Mouse (Mus musculus) hindbrain, embryonic 15.5 days (tissue): ENCODE measurements around the gene Slc22a1. TPM values are rescaled to one million over a fixed set of nuclear protein-coding genes. Genes with fewer than 3 reads are reported as not detected.

Experiments used
- ATAC-seq: fragments of 200-750 bp; cut with Nextera tagmentation; 2 replicates; pipeline ENCODE4 v1.8.0; 2017; ENCODE audit warnings: low read depth, moderate number of reproducible peaks, moderate TSS enrichment; ENCODE audit not compliant: low FRiP score
- H3K27ac ChIP-seq: fragments of 300-500 bp; sonication (generic); replicated peaks from 2 replicates; pipeline ENCODE4 v1.5.1; 2015; ENCODE audit warnings: mild to moderate bottlenecking, inconsistent platforms
- H3K27me3 ChIP-seq: fragments of 300-500 bp; sonication (generic); 2 replicates; pipeline ENCODE4 v1.6.1; 2015; ENCODE audit warnings: control low read depth, inconsistent platforms
- H3K36me3 ChIP-seq: fragments of 300-500 bp; sonication (generic); 2 replicates; pipeline ENCODE4 v1.6.1; 2015; ENCODE audit warnings: control low read depth, inconsistent platforms
- H3K4me1 ChIP-seq: fragments of 300-500 bp; sonication (generic); replicated peaks from 2 replicates; pipeline ENCODE4 v1.6.1; 2015; ENCODE audit warnings: control low read depth, inconsistent platforms
- H3K4me2 ChIP-seq: fragments of 300-500 bp; sonication (generic); 2 replicates; pipeline ENCODE4 v1.6.1; 2015; ENCODE audit warnings: moderate library complexity, mild to moderate bottlenecking, inconsistent platforms
- H3K4me3 ChIP-seq: fragments of 300-500 bp; sonication (generic); 2 replicates; pipeline ENCODE4 v1.5.1; 2015; ENCODE audit warnings: mild to moderate bottlenecking, inconsistent platforms
- H3K9ac ChIP-seq: fragments of 300-500 bp; sonication (generic); 2 replicates; pipeline ENCODE4 v1.6.1; 2015; ENCODE audit warnings: inconsistent platforms
- H3K9me3 ChIP-seq: fragments of 300-500 bp; sonication (generic); 2 replicates; pipeline ENCODE4 v1.6.1; 2016; ENCODE audit warnings: control low read depth, inconsistent platforms
- WGBS: fragments of 180-500 bp; shearing (Covaris S2); methylation state at CpG from one replicate; pipeline ENCODE4 v1.1.7; 2015; 5-methylcytosine and 5-hydroxymethylcytosine counted together
- polyA plus RNA-seq: library from polyadenylated mRNA; unstranded; fragments of >200 nt; fragmentation: Nextera tagmentation; extraction: Ambion mirVana; gene quantifications from 2 replicates; pipeline ENCODE4 v1.2.1, GENCODE M21; 2015

Slc22a1 gene
- polyA plus RNA-seq, result not detected in 2 replicates

DNA sequence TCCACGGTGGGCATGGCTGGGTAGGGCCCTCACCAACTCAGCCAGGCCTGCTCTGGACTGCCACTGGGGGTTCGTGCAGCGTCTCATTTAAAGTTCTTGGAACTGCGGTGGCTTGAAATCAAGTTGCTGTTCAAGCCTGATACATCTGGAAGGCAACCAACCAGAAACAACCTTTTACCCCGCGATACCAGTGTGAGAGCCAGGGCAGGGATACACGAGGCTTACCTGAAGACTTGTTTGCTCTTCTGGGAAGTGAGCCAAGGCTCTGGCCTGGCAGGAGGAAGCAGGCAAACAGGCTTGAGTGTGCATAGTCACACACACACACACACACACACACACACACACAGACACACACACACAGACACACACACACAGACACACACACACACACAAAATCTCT is at the start of gene Slc22a1:
Gene Slc22a1, minus strand, starts transcription at position 184 of the 400 bp plus-strand sequence.
- 88% methylated on average over 7 of the region's 7 CpGs for WGBS
- Histone ChIP-seq H3K36me3 (no peaks in the 10 kb centered on the region), H3K27ac (no peak within 1 kb of the TSS), H3K9me3 (no peaks in the 10 kb centered on the region), H3K4me3 (no peak within 1 kb of the TSS), H3K4me2 (no peak within 1 kb of the TSS), H3K27me3 (no peaks in the 10 kb centered on the region), H3K9ac (no peak within 1 kb of the TSS), H3K4me1 (no peaks in the 10 kb centered on the region)
- ATAC-seq, result no peak

GRCm38 (mm10) chr17:12724767-12725744 is 49.4 kb upstream of the Slc22a1 start:
- WGBS, result 47% methylated on average over 6 of the region's 6 CpGs

GRCm38 (mm10) chr17:12723986-12724766 is 48.5 kb upstream of the Slc22a1 start:
- Histone ChIP-seq H3K4me1 (peaks cover 35% of the 10 kb centered on the region), H3K4me2 (no peak overlapping the region), H3K27ac (peak overlapping the region; percentile 53; the same call in 1 of the 2 replicates), H3K4me3 (no peak overlapping the region), H3K9ac (no peak overlapping the region), H3K27me3 (no peaks in the 10 kb centered on the region), H3K36me3 (peaks cover 22% of the 10 kb centered on the region), H3K9me3 (no peaks in the 10 kb centered on the region)
- no peak for ATAC-seq
- 83% methylated on average over 5 of the region's 5 CpGs for WGBS

More at GRCm38 (mm10) chr17:12724767-12725744, 49.4 kb upstream of the Slc22a1 start:
- Histone ChIP-seq H3K9ac (no peak overlapping the region), H3K27ac (peak overlapping the region; percentile 53), H3K4me1 (peaks cover 35% of the 10 kb centered on the region), H3K27me3 (no peaks in the 10 kb centered on the region), H3K36me3 (peaks cover 18% of the 10 kb centered on the region), H3K4me3 (no peak overlapping the region), H3K4me2 (no peak overlapping the region), H3K9me3 (no peaks in the 10 kb centered on the region)
- 0 out of 2 replicates have a peak, but pooled peaks have one; percentile 47 for ATAC-seq

- Histone ChIP-seq H3K27ac (no peak overlapping the region), H3K36me3 (peaks cover 23% of the 10 kb centered on the region), H3K4me1 (peaks cover 27% of the 10 kb centered on the region), H3K4me2 (no peak overlapping the region), H3K4me3 (no peak overlapping the region), H3K9me3 (no peaks in the 10 kb centered on the region), H3K9ac (no peak overlapping the region), H3K27me3 (no peaks in the 10 kb centered on the region)
- 72% methylated on average over 8 of the region's 8 CpGs for WGBS
- ATAC-seq, result no peak
Observed at GRCm38 (mm10) chr17:12722622-12723021, 47.0 kb upstream of the Slc22a1 start.

DNA sequence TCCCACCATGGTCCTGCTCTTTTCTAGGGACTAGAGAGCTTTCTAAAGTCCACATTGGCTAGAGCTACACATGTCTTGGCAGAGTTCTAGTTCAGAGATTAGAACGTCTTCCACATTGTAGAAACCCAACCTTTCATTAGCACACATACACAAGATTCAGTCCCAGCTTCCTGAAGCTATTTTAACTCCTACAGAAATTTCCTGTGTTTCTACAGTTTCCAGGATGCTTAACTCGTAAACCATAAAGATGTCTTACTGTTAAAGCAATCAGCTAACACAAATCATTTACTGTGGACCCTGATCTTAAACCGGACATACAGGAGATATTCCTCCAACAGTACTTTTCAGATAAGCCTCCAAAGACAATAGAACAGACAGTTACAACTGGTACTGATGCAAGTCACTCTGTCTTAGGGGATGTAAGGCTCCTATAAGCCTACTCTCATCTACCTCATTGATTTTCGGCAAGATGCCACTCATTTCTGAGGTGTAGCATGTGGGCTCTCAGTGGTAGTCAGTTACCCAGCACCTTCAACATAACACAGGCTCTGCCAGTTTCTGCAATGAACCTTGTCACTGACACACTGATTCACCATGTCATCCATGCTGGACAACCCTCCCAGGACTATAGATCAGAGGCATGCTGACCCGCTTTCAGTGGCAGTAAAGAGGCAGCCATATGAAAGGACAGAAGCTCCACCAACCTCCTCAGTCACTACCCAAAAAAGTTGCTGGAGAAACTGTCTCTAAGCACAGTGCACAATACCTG is 45.7 kb upstream of the Slc22a1 start:
- Histone ChIP-seq H3K4me2 (no peak overlapping the region), H3K9ac (no peak overlapping the region), H3K27ac (no peak overlapping the region), H3K4me3 (no peak overlapping the region), H3K9me3 (no peaks in the 10 kb centered on the region), H3K4me1 (peaks cover 27% of the 10 kb centered on the region), H3K27me3 (no peaks in the 10 kb centered on the region), H3K36me3 (peaks cover 23% of the 10 kb centered on the region)
- WGBS, result 88% methylated on average over 5 of the region's 5 CpGs
- ATAC-seq, result no peak

- Histone ChIP-seq H3K9ac (no peak overlapping the region), H3K4me2 (no peak overlapping the region), H3K4me1 (no peaks in the 10 kb centered on the region), H3K27ac (no peak overlapping the region), H3K4me3 (no peak overlapping the region), H3K36me3 (peaks cover 40% of the 10 kb centered on the region), H3K9me3 (no peaks in the 10 kb centered on the region), H3K27me3 (no peaks in the 10 kb centered on the region)
- WGBS, result 54% methylated on average over 7 of the region's 7 CpGs
- ATAC-seq, result peak; percentile 52; the same call in 1 of the 2 replicates
Observed at GRCm38 (mm10) chr17:12718251-12718650, 42.6 kb upstream of the Slc22a1 start.

DNA sequence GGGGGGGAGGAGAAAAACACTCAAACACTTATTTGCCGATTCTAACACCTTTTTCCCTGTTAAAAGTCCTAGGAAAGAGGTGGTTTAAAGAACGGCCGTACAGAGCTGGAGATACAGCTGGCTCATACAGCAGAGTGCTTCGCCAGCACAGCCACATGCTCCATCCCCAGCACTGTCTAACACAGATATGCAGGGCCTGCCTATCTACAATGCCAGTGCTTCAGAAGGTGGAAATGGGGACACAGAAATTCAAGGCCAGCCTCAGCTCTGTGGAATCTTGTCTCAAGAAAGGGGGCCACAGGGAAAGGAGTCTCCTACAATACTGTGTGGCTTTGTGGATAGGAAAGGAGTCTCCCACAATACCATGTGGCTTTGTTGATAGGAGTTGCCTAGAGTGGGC is 41.8 kb upstream of the Slc22a1 start:
- no peaks in the 10 kb centered on the region for H3K9me3 ChIP-seq
- H3K4me2 ChIP-seq, result no peak overlapping the region
- no peak overlapping the region for H3K4me3 ChIP-seq
- no peak overlapping the region for H3K9ac ChIP-seq
- peaks cover 37% of the 10 kb centered on the region for H3K36me3 ChIP-seq
- ATAC-seq, result no peak
- 96% methylated on average over 4 of the region's 4 CpGs for WGBS
- no peak overlapping the region; the same call in 1 of the 2 replicates for H3K27ac ChIP-seq
- H3K4me1 ChIP-seq, result no peaks in the 10 kb centered on the region
- no peaks in the 10 kb centered on the region for H3K27me3 ChIP-seq

DNA sequence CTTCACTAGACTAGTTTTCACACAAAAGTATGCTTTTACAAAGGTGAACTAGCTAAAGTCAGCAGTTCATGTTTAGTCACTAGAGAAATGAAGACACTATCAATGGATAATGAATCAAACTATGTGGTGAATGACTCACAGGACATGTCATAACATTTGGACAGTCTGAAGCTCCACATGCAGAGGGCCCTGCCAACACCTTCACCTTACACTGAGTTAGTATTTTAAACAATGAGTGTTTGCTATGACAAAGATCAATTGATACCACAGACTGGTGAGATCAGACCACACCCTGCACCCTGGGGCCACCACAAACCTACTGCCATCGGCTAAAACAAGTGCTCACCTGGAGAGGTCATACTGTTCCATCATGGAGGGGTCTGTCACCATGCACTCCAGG is 39.4 kb upstream of the Slc22a1 start:
- WGBS, result 68% methylated on average over 1 of the region's 1 CpGs
- peaks cover 48% of the 10 kb centered on the region for H3K36me3 ChIP-seq
- H3K27me3 ChIP-seq, result no peaks in the 10 kb centered on the region
- no peaks in the 10 kb centered on the region for H3K4me1 ChIP-seq
- H3K4me3 ChIP-seq, result no peak overlapping the region
- no peak overlapping the region for H3K4me2 ChIP-seq
- H3K9me3 ChIP-seq, result no peaks in the 10 kb centered on the region
- no peak for ATAC-seq
- H3K9ac ChIP-seq, result no peak overlapping the region
- H3K27ac ChIP-seq, result no peak overlapping the region

DNA sequence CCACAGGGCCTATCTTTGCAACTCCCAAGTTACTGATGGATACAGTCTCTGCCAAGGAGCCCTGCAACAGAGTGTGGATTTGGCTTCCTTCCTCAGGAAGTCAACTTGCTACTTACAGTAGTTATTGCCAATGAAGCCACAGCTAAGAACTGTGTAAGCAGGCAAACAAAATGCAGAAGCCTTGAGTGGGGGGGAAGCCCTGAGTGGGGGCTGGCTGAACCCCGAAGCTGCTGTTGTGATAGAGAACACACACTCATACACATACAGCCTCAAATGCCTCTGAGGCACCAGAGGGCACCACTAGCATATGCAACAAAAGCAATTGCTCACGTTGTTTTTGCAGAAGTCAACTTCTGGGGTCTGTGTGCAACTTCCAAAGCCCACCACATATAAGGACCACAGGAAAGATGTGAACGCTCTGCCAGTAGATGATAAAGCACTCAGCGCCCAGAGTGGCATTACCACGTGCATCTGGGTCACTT is 38.5 kb upstream of the Slc22a1 start:
- peaks cover 45% of the 10 kb centered on the region for H3K36me3 ChIP-seq
- H3K9me3 ChIP-seq, result no peaks in the 10 kb centered on the region
- H3K27me3 ChIP-seq, result no peaks in the 10 kb centered on the region
- no peak overlapping the region for H3K27ac ChIP-seq
- ATAC-seq, result no peak
- H3K4me3 ChIP-seq, result no peak overlapping the region
- 91% methylated on average over 5 of the region's 5 CpGs for WGBS
- H3K4me2 ChIP-seq, result no peak overlapping the region
- H3K9ac ChIP-seq, result no peak overlapping the region
- no peaks in the 10 kb centered on the region for H3K4me1 ChIP-seq

DNA sequence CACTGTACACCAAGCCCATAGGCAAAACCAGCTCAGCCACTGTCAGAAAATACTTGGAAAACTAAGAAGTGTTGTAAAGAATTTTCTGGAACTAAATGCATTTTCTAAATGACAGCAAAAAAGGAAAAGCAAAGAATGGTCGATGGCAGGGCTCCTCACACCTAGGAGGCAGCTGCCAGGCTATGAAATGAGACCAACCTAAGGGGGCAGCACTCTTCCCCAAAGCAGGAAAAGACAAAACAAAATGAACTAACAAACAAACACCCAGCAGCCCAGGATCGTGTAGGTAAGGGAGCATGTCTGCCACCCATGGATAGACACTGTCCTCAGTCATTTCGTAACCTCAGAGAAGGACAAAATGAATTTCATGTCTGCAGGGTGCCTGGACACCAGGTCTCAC is 37.4 kb upstream of the Slc22a1 start:
- ATAC-seq, result no peak
- WGBS, result 86% methylated on average over 3 of the region's 3 CpGs

DNA sequence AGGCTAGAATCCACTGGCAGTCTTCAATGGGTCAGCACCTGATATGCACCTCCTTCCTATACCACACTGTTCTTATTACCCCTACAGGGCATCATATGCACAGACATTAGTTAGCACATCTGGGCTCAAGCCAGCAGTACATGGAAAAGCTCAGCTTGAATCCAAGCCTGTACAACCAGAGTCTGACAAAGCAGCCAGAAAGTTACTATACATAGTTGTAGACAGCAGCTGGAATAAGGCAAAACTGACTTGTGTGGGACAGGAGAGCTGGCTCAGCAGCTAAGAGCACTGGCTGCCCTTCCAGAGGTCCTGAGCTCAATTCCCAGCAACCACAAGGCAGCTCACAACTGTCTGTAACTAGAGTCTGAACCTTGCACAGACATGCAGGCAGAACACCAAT is 36.6 kb upstream of the Slc22a1 start:
- Histone ChIP-seq H3K4me1 (no peaks in the 10 kb centered on the region), H3K36me3 (peaks cover 54% of the 10 kb centered on the region)

More for the DNA sequence above, 37.4 kb upstream of the Slc22a1 start:
- H3K36me3 ChIP-seq, result peaks cover 54% of the 10 kb centered on the region
- no peak overlapping the region for H3K9ac ChIP-seq
- no peaks in the 10 kb centered on the region for H3K27me3 ChIP-seq
- H3K4me3 ChIP-seq, result no peak overlapping the region
- no peak overlapping the region for H3K4me2 ChIP-seq
- no peaks in the 10 kb centered on the region for H3K4me1 ChIP-seq
- no peak overlapping the region for H3K27ac ChIP-seq
- H3K9me3 ChIP-seq, result no peaks in the 10 kb centered on the region

More for the DNA sequence above, 36.6 kb upstream of the Slc22a1 start:
- Histone ChIP-seq H3K9me3 (no peaks in the 10 kb centered on the region), H3K27me3 (no peaks in the 10 kb centered on the region), H3K4me2 (no peak overlapping the region), H3K27ac (no peak overlapping the region), H3K4me3 (no peak overlapping the region), H3K9ac (no peak overlapping the region)
- ATAC-seq, result no peak
